Mouse (Mus musculus): ENCODE data around the gene Dab2ip.
A peak's percentile ranks its signal among the peaks of the same experiment; 100 is the strongest.

- TF ChIP-seq POLR2A (IDR thresholded peaks at IDR 0.05; ENCODE audit: extremely low read depth, insufficient read depth, low read length) = no peak
- peak; percentile 43; the same call in 1 of the 2 replicates for TF ChIP-seq CTCF (IDR thresholded peaks at IDR 0.05; ENCODE audit: low read depth, low read length)
Measured at GRCm38 (mm10) chr2:35609317-35609716, 51.3 kb downstream of the Dab2ip start.

All from liver, adult 2 months (tissue).